Mouse (Mus musculus) E14TG2a.4 (cell line): ENCODE measurements at regions not wholly inside any gene's neighbourhood (a gene's known extent, or its start where the extent isn't known, plus 50 kb on each side); places are given as distances from the start of the nearest gene placed in this dataset.

Experiments used
- H3K27me3 ChIP-seq: 2 replicates; pipeline ENCODE4 v1.6.1; 2014; ENCODE audit warnings: low read length, control low read depth; ENCODE audit not compliant: insufficient read depth
- H3K36me3 ChIP-seq: 2 replicates; pipeline ENCODE4 v1.6.1; 2014; ENCODE audit warnings: low read length, control low read depth; ENCODE audit not compliant: insufficient read depth
- H3K4me1 ChIP-seq: replicated peaks from 2 replicates; pipeline ENCODE4 v1.6.1; 2014; ENCODE audit warnings: low read depth, low read length, control low read depth
- H3K4me3 ChIP-seq: replicated peaks from 2 replicates; pipeline ENCODE4 v1.5.1; 2014; ENCODE audit warnings: mild to moderate bottlenecking, low read length
- H3K9me3 ChIP-seq: 2 replicates; pipeline ENCODE4 v1.6.1; 2014; ENCODE audit warnings: low read length, control low read depth
- CTCF ChIP-seq: conservative IDR thresholded peaks from 2 replicates; pipeline ENCODE4 v1.5.1; 2014; ENCODE audit warnings: low read length
- NANOG ChIP-seq: IDR thresholded peaks from 2 replicates; pipeline ENCODE4 v1.6.1; 2014; ENCODE audit warnings: borderline replicate concordance, low read length, mixed read lengths
- POU5F1 ChIP-seq: IDR thresholded peaks from 2 replicates; pipeline ENCODE4 v1.6.1; 2014; ENCODE audit warnings: low read length, borderline replicate concordance

- H3K27me3 ChIP-seq: no peaks in the 10 kb centered on the region
- 0 out of 2 replicates have a peak, but pooled peaks cover 4% of the 10 kb centered on the region for H3K4me1 ChIP-seq
- H3K9me3 ChIP-seq: no peaks in the 10 kb centered on the region
- TF ChIP-seq NANOG (no peak), CTCF (no peak), POU5F1 (no peak)
- no peaks in the 10 kb centered on the region for H3K36me3 ChIP-seq
- peak overlapping the region; percentile 39; the same call in 1 of the 2 replicates for H3K4me3 ChIP-seq
Measured at GRCm38 (mm10) chr6:53124800-53125450, 56.5 kb upstream of the Jazf1 start.

- H3K9me3 ChIP-seq: no peaks in the 10 kb centered on the region
- H3K27me3 ChIP-seq: no peaks in the 10 kb centered on the region
- H3K4me3 ChIP-seq: no peak overlapping the region
- H3K4me1 ChIP-seq: 0 out of 2 replicates have a peak, but pooled peaks cover 4% of the 10 kb centered on the region
- no peaks in the 10 kb centered on the region for H3K36me3 ChIP-seq
- TF ChIP-seq NANOG (no peak), POU5F1 (no peak), CTCF (no peak)
Measured at GRCm38 (mm10) chr6:53120385-53120784, 52.0 kb upstream of the Jazf1 start.
